Mouse (Mus musculus) heart, postnatal 36 days (tissue): Measurements from ENCODE around the gene Slit3. TPM values are rescaled to one million over a fixed set of nuclear protein-coding genes. Genes with fewer than 3 reads are reported as not detected.

Experiments used
- DNase-seq, 2 experiments: peaks; one replicate each; pipeline ENCODE4 v3.0.0; 2021 to 2022
- intact Hi-C: fragments of 180-260 bp; cut with DNase I; formaldehyde crosslinking; loops from one replicate; pipeline ENCODE4 v1.15.1; 2025
- total RNA-seq, 2 experiments: library from RNA; stranded (reverse); gene quantifications; 2 replicates each; pipeline ENCODE4 v1.2.3; 2021

Slit3 gene
- total RNA-seq, 2 experiments from 2014 or later: 12.0 to 13.1 TPM

GRCm38 (mm10) chr11:35182887-35183286, 61.9 kb downstream of the Slit3 start:
- DNase-seq: no peak
- intact Hi-C loops: no loop called here

GRCm38 (mm10) chr11:35194826-35195225, 73.8 kb downstream of the Slit3 start:
- intact Hi-C loops: no loop called here
- no peak for DNase-seq

- intact Hi-C loops: no loop called here
- peak; percentile 35 to 37 for DNase-seq
These were observed 75.8 kb downstream of the Slit3 start for GRCm38 (mm10) chr11:35196777-35197176.

DNA sequence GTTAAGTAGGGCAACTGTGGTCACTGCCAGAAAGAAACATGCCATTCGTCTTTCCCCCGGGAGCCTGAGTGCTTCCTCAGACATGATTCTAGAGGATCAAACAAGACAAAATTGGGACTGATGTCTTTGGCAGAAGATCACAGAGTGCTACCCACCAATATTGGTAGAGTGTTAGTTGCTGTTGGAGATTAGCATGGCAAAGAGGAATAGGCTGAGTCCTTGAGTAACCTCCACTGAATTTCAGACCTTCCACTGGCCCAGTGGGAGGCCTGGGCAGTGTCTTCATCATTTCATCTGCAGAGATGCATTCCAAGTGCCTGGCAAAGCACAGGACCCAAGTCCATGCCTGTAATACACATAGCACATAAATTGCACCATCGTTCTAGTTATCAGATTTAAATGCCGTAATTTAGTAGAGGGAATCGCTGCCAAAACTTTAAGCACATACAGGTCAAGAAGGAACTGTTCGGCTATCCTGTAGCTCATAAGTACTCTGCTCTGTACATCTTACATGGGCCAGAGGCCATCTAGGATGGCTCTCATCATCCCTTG, 77.6 kb downstream of the Slit3 start:
- intact Hi-C loops: no loop called here
- DNase-seq: no peak

DNA sequence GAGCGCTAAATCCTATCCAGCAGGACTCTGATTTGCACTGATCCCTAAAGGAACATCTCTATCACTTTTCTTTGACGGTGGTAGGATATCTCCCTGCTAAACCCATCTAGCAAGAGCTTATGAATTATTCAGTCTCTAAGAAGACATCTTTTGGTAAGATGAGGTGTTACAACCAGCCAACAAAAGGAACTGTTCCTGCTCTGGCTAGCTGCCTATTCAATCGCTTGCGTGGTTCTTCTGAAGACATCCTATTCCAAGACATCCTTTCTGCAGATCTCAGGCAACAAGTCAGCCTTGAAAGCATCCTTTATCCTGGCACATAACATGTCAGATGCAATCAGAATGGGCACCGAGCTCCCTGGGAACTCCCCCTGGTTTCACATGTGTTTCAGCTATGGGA, 81.3 kb downstream of the Slit3 start:
- DNase-seq: no peak
- intact Hi-C loops: no loop called here

- intact Hi-C loops: no loop called here
- DNase-seq: no peak
These were observed 82.6 kb downstream of the Slit3 start for GRCm38 (mm10) chr11:35203673-35204072.

- DNase-seq: no peak
- intact Hi-C loops: no loop called here
These were observed 83.1 kb downstream of the Slit3 start for GRCm38 (mm10) chr11:35204084-35204483.

DNA sequence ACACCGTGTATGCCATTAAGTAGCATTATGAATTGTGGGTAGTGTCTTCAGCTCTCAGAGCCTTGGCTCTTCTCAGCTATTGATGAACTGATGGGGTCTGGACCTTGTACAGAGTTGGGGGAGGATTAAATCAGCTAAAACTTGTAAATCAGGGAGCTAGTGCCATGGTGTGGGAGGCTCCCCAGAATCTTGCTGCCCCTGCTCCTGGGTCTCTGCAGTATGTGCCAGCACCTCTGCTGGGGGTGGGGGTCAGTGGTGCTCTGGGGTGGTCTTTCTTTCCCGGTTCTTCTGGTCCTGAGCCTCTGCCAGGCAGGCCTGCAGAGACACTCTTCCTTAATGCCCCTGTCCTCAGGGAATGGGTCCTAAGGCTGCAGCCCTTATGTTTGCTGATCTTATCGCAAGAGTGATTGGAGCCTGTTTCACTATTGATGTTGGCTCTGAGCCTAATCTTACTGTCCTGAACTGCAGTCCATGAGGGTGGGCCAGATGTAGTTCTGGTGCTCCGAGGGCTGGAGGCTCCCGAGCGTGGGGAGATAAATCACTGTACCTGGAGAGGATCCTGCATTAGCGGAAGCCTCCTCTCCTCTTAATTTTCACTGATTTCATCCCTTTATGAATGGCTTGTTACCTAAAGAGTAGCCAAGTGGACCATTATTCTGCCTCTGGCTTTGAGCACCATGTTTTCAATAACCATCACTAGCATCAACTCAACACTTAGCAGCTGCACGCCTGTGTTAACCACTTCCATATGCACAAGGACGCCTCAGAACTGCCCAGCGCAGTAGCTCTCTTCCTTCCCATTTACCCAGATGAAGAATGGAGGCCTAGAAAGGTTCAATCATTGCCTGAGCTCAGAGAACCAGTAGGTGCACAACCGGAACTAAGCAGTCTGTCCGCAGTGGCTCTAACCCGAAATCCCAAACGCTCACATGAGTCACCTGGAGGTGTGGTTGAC, 90.0 kb downstream of the Slit3 start:
- intact Hi-C loops: no loop called here
- no peak for DNase-seq

DNA sequence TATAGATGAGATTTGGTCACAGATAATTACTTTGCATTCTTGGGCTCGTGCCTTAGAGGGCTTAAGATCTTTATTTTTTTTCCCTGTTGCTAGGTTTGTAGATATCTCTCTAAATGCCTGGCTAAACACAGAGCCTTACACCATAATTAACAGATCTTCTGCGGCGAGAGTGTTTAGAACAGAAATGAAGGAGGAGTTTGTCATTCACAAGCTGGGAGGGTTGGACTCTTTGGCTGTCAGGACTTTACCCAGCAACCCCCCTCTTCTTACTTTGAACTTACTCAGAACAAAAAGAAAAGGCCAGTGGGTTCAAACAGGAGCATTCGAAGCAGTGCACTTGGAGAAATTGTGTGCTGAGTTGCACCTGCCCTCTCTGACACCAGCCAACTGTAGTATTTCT, 103.0 kb downstream of the Slit3 start:
- DNase-seq: no peak
- intact Hi-C loops: no loop called here

GRCm38 (mm10) chr11:35231361-35232090, 110.5 kb downstream of the Slit3 start:
- DNase-seq: peak; percentile 31 to 44
- intact Hi-C loops: loop anchor here (1.0 kb wide), 1 partner anchor 109 kb away; no protein-coding TSS in a partner anchor

DNA sequence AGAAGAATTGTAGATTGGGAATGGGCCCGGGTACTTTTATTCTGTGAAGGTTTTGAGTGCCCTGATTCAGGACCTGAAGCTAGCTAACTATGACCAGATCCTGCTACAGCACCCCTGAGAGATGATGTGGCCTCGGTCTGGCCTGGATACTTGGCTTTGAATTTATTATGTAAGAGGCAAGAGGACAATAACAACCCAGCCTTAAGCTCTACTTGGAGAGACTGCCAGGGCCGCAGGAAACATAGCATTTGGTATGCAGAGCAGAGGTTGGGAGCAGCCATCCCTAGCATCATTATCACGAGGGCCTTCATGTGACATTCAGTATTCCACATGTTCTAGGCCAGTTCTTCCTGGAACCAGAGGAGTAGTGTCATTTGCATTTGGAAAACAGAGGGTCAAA, 111.3 kb downstream of the Slit3 start:
- DNase-seq: peak in 1 of 2 experiments; percentile 18
- intact Hi-C loops: no loop called here

DNA sequence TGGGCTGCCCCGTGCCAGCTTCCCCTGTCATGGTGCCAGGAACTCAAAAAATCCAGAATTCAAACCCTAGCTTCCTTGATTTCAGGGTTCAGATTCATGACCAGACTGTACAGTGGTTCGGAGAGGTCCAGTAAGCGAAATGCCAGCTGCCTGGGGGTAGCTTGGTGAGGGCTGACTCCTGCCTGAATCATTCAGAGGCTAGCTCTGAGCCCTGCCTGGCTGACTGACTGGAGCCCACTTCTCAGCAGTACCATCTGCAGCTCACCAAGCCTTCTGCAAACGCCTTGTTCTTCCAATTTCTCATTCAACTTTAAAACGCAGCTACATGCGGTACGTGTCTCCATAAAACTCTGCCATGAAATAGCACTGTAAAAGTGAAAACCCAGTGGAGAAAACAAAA, 120.4 kb downstream of the Slit3 start:
- no peak for DNase-seq
- intact Hi-C loops: no loop called here

DNA sequence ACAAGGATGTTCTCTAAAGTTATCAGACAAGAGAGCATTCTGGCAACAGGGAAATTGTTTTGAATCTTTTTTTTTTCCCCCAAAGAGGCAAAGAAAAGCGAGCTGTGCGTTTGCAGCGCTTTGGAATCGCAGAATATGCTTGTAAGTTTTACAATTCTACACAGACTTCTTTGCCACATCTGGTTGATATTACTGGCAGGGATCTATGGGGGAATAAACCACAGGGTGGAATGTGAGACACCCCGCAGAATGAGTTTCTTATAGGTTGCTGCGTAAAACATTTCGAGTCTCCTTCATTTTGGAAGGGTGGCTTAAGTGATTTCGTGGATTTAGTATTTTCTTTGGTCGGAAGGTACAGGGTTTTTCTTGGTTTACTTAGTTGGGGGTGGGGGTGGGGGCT, 122.6 kb downstream of the Slit3 start:
- intact Hi-C loops: no loop called here
- no peak for DNase-seq

DNA sequence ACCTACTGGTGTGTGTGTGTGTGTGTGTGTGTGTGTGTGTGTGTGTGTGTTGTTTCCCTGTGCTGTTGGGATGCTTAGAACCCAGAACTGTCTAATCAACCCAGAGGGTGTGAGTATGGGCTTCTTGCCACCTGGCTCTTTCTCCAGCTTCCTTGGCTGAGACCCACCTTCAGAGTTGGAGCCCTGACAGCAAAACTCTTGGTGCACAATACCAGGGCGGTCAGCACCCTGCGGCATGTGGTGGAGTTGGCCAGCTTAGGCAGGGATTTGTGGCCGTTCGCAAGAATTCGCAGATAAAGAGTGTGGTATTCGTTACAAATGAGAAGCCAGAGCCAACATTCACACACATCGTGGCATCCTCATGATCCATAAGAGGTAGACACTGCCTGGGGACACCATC, 123.5 kb downstream of the Slit3 start:
- intact Hi-C loops: no loop called here
- peak; percentile 40 to 61 for DNase-seq

DNA sequence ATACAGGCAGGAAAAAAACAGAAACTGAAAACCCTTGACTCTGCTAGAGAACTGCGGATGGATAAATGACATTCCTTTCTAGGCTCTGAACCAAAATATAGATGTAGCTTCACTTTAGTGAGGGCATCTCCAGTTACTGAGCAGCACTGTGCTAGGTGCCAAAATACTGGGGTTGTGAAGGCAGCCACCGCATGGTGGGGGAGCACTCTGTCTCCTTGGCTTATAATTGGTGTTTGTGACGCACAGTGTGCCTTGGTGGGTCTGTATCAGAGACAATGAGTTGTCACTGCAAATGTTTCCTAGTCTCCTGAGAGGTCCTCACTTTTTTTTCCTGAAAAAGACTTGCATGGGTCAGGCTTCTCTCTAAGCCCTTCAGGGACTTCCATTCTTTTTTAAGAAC, 125.6 kb downstream of the Slit3 start:
- intact Hi-C loops: no loop called here
- DNase-seq: no peak

- intact Hi-C loops: no loop called here
- no peak for DNase-seq
These were observed 127.1 kb downstream of the Slit3 start for GRCm38 (mm10) chr11:35248088-35248487.

DNA sequence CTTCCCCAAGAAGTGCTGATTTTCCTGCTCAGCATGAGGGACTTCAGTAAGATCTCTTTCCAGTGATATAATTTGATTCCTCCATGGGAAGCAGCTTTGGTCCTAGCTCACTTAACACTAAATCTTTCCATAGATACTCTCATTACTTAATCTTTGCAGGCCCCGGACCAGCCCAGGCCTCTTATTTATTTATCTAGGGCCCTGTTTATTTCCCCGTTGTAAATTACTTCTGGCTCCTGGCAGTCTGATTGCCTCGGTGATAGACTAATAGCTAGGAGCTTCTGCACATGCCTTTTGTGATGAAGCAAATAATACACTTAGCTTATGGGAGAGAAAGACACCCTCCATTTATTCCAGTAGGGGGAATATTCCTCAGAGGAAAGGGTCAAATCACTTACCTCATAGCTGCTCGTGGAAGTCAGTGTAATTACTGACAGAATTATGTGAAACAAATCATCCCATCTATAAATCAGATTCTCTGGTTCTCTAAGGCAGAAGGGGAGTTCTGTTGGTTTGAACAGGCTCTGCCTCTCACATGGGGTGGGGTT, 129.9 kb downstream of the Slit3 start:
- intact Hi-C loops: no loop called here
- no peak for DNase-seq

DNA sequence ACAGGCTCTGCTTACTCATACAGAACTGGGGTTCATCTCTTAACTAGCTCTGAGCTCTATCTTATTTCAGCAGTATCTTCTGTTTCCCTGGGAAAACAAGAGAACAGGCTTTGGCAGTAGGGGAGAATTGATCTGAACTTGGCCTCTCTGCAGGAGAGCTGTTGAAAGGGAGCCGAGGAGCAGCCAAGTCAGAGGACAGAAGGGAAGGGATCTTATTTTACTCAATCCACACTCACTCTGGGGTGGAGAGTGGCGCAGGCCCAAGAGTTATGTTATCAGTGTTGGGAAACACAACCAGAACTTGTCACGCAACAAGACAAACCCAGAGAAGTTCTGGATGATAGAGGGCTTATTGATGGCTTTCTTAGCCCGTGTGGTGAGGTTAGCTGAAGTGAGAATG, 130.9 kb downstream of the Slit3 start:
- intact Hi-C loops: no loop called here
- DNase-seq: peak; percentile 57 to 66

GRCm38 (mm10) chr11:35257351-35257750, 136.3 kb downstream of the Slit3 start:
- intact Hi-C loops: no loop called here
- DNase-seq: no peak

GRCm38 (mm10) chr11:35261562-35262087, 140.6 kb downstream of the Slit3 start:
- intact Hi-C loops: no loop called here
- DNase-seq: no peak
